Mouse (Mus musculus) lung, postnatal 10 days (tissue): ENCODE data around the gene Rxfp4.
"Not testable (repeated sequence)": the region's sequence is repeated elsewhere in the genome, so short reads cannot be mapped to it uniquely, and the experiment has no call there.

Experiments
- DNase-seq: peaks from one replicate; pipeline ENCODE4 v3.0.0; 2021

The Rxfp4 gene

GRCm38 (mm10) chr3:88607065-88607757, 45.7 kb downstream of the Rxfp4 start:
- peak; percentile 94 for DNase-seq

DNA sequence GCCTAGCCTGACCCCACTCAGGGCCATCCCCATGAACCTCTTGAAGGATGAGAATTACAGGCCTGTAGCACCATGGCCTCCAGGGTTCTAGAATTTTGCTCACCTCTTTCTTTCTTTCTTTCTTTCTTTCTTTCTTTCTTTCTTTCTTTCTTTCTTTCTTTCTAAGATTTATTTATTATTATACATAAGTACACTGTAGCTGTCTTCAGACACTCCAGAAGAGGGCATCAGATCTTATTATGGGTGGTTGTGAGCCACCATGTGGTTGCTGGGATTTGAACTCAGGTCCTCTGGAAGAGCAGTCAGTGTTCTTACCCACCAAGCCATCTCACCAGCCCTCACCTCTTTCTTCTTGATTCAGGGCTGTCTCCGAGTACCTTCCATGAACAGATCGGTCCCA, 47.3 kb downstream of the Rxfp4 start, which contains the start of gene Arhgef2:
Gene Arhgef2, plus strand, starts transcription at position 301 of the 400 bp plus-strand sequence.
- not testable (repeated sequence) for DNase-seq

DNA sequence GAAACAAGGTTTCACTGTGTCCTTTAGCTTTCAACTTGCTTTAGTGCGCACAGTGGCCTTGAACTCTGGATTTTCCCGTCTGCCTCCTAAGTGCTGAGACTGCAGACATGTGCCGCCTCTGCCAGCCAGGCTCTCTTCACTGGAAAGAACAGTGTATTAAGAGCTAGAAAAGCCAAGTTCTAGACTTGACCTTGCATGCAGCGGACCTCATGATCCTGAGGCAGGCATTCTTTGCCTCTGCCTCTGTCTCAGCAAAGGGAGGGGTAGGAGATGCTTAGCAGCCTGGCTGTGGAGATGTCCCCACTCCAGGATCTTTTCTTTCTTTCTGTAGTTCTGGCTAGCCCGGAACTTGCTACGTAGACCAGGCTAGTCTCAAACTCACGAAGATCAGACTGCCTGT, 48.1 kb downstream of the Rxfp4 start:
- DNase-seq, result no peak

- peak; percentile 90 for DNase-seq
Measured at GRCm38 (mm10) chr3:88603714-88604161, 49.2 kb downstream of the Rxfp4 start.

GRCm38 (mm10) chr3:88602466-88602865, 50.5 kb downstream of the Rxfp4 start:
- DNase-seq, result no peak
